Mouse (Mus musculus) forebrain, embryonic 12.5 days (tissue): Measurements from ENCODE around the gene Tldc1. TPM values are rescaled to one million over a fixed set of nuclear protein-coding genes. Genes with fewer than 3 reads are reported as not detected.

Experiments used
- ATAC-seq: fragments of 200-750 bp; cut with Nextera tagmentation; 2 replicates; pipeline ENCODE4 v1.8.0; 2017; ENCODE audit warnings: moderate TSS enrichment; ENCODE audit not compliant: low FRiP score
- H3K27ac ChIP-seq: fragments of 300-500 bp; sonication (generic); 2 replicates; pipeline ENCODE4 v1.5.1; 2016; ENCODE audit warnings: mild to moderate bottlenecking
- H3K27me3 ChIP-seq: fragments of 300-500 bp; sonication (generic); 2 replicates; pipeline ENCODE4 v1.6.1; 2016; ENCODE audit warnings: mild to moderate bottlenecking
- H3K36me3 ChIP-seq: fragments of 300-500 bp; sonication (generic); replicated peaks from 2 replicates; pipeline ENCODE4 v1.6.1; 2016; ENCODE audit warnings: mild to moderate bottlenecking
- H3K4me1 ChIP-seq: fragments of 300-500 bp; sonication (generic); 2 replicates; pipeline ENCODE4 v1.6.1; 2016
- H3K4me2 ChIP-seq: fragments of 300-500 bp; sonication (generic); 2 replicates; pipeline ENCODE4 v1.6.1; 2016; ENCODE audit warnings: mild to moderate bottlenecking, moderate library complexity
- H3K4me3 ChIP-seq: fragments of 300-500 bp; sonication (generic); replicated peaks from 2 replicates; pipeline ENCODE4 v1.5.1; 2016; ENCODE audit warnings: mild to moderate bottlenecking
- H3K9ac ChIP-seq: fragments of 300-500 bp; sonication (generic); 2 replicates; pipeline ENCODE4 v1.6.1; 2016; ENCODE audit warnings: mild to moderate bottlenecking
- H3K9me3 ChIP-seq: fragments of 300-500 bp; sonication (generic); 2 replicates; pipeline ENCODE4 v1.6.1; 2016
- WGBS: fragments of 180-500 bp; shearing (Covaris S2); methylation state at CpG from one replicate; pipeline ENCODE4 v1.1.7; 2016; 5-methylcytosine and 5-hydroxymethylcytosine counted together
- polyA plus RNA-seq: library from polyadenylated mRNA; unstranded; fragments of >200 nt; fragmentation: Nextera tagmentation; extraction: Ambion mirVana; gene quantifications from 2 replicates; pipeline ENCODE4 v1.2.1, GENCODE M21; 2016

The Tldc1 gene
- polyA plus RNA-seq, 1 experiment from 2014 or later, result 10.9 TPM

DNA sequence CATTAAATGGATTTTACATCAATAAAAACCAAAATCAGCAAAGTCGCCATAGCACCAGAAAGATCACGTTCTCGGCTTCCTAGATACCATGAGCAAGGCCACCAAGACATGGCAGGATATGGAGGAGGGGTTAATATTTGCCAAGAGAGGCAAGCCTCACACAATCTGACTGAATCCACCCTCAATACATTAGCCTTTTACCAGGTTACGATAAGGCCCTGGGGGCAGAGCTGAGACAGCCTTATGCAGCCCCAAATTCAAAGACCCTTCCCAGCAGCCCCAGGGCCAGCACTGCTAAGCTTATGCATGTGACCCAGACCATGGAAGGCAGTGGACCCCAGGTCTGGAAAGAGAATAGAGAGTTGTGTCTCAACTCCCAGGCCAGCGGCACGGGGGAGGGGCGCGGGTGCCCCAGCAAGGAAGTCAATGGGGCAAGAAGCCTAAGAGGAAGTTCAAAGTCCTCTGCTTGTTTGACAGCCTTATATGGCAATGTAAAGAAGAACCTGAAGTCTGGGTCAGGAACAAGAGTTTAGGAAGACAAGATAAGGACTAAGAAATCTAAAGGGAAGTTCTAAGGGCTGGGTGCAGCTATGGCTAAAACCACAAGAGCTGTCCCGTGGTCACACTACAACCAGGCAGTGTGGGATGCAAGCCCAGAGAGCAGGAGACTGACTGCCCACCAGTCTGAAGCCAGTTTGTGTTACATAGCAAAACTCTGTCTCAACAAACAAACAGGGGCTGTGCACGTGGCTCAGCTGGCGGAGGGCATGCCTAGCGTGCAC, 34.6 kb upstream of the Tldc1 start:
- Histone ChIP-seq H3K9me3 (no peaks in the 10 kb centered on the region), H3K27me3 (no peaks in the 10 kb centered on the region), H3K9ac (no peak overlapping the region), H3K4me2 (no peak overlapping the region), H3K4me1 (peaks cover 51% of the 10 kb centered on the region), H3K27ac (no peak overlapping the region), H3K36me3 (peaks cover 9% of the 10 kb centered on the region), H3K4me3 (no peak overlapping the region)
- WGBS, result 81% methylated on average over 12 of the region's 12 CpGs
- no peak for ATAC-seq

DNA sequence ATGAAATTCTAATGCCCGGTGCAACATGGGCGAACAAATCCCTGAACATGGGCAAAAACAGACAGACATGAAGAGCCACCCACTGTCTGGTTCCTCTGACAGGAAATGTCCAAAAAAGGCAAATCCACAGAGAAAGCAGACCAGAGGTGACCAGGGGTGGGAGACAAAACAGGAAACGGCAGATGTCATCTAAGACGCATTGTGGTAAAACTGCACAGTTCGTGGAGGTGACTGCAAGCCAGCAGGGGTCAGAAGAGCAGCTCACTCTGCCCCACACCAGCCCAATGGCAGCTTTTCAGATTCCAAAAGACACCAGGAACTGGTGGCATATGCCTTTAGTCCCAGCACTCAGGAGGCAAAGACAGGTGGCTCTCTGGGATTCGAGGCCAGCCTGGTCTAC, 33.7 kb upstream of the Tldc1 start:
- peaks cover 45% of the 10 kb centered on the region for H3K4me1 ChIP-seq
- no peak for ATAC-seq
- H3K4me3 ChIP-seq, result no peak overlapping the region
- H3K36me3 ChIP-seq, result peaks cover 9% of the 10 kb centered on the region
- no peaks in the 10 kb centered on the region for H3K27me3 ChIP-seq
- no peak overlapping the region for H3K27ac ChIP-seq
- H3K9me3 ChIP-seq, result no peaks in the 10 kb centered on the region
- no peak overlapping the region for H3K4me2 ChIP-seq
- WGBS, result 74% methylated on average over 6 of the region's 6 CpGs
- no peak overlapping the region for H3K9ac ChIP-seq

DNA sequence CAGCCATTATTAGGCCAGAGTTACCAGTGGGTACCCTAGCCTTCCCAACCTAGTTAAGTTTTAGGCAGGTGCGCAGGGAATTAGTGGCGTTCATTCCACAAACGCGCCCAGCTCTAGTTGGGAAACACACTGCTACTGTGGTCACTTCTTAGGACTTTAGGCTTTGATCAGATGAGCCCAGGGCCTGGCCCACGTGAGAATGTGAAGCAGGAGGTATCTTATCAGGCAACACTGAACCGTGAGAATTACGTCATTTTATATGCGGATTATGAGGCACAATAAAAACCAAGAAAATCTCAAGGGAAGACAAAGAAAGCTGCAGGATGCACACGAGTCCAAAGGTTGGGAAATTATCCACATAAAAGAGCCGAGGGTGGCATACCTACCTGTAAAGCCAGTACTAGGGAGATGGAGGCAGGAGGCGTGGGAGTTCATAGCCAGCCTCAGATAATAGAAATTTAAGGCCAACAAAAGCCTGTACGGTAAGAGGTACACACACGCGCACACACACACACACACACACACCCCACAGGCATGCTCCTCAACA, 32.8 kb upstream of the Tldc1 start:
- Histone ChIP-seq H3K4me3 (no peak overlapping the region), H3K9ac (peak overlapping the region; percentile 25; the same call in 1 of the 2 replicates), H3K9me3 (no peaks in the 10 kb centered on the region), H3K27me3 (no peaks in the 10 kb centered on the region), H3K27ac (peak overlapping the region; percentile 21; the same call in 1 of the 2 replicates), H3K36me3 (peaks cover 9% of the 10 kb centered on the region), H3K4me2 (no peak overlapping the region), H3K4me1 (peaks cover 47% of the 10 kb centered on the region)
- ATAC-seq, result no peak
- 85% methylated on average over 14 of the region's 14 CpGs for WGBS

DNA sequence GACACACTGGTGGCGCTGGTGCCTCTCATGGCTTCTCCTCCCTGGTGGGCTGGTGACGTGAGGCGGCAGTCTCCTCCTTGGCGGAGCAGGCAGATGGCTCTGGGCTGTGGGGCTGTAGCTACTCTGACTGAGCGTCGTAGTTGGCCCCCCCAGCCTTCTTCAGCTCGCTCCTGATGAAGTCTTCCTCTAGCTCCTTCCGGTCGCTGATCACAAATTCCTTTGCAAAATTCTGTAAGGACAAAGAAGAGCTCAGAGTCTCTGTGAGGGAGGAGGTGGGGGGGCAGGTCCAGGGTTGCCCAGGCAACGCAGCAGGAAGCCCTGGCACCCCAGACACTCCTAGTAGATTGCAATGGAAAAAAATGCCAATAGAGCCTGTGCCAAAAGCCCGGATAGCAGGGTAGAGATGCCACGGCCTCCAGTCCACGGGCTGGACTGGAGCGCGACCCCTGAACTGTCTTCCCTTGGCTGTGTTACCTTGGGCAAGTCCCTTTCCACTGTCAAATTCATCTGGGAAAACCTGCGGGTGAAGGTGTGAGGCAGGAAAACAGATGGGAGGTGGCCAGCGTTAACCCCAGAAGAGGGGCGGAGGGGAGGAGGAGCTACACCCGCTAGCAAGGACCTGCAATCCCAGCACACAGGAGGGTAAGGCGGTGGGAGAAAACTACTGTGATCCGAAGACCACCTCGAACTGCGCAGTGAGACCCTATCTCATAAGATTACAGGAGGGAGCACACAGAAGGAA, 32.1 kb upstream of the Tldc1 start:
- ATAC-seq, result peak; percentile 57; the same call in 1 of the 2 replicates
- 50% methylated on average over 23 of the region's 23 CpGs for WGBS

GRCm38 (mm10) chr8:119809620-119810019, 31.4 kb upstream of the Tldc1 start:
- Histone ChIP-seq H3K4me3 (no peak overlapping the region), H3K27ac (peak overlapping the region; percentile 63; the same call in 1 of the 2 replicates), H3K27me3 (no peaks in the 10 kb centered on the region), H3K9ac (no peak overlapping the region), H3K36me3 (peaks cover 9% of the 10 kb centered on the region), H3K4me2 (no peak overlapping the region), H3K9me3 (no peaks in the 10 kb centered on the region), H3K4me1 (peaks cover 52% of the 10 kb centered on the region)
- WGBS, result 90% methylated on average over 9 of the region's 9 CpGs
- no peak for ATAC-seq

More for the DNA sequence above, 32.1 kb upstream of the Tldc1 start:
- Histone ChIP-seq H3K27ac (peak overlapping the region; percentile 63; the same call in 1 of the 2 replicates), H3K36me3 (peaks cover 9% of the 10 kb centered on the region), H3K9ac (no peak overlapping the region), H3K4me1 (peaks cover 50% of the 10 kb centered on the region), H3K4me3 (no peak overlapping the region), H3K9me3 (no peaks in the 10 kb centered on the region), H3K4me2 (no peak overlapping the region), H3K27me3 (no peaks in the 10 kb centered on the region)

DNA sequence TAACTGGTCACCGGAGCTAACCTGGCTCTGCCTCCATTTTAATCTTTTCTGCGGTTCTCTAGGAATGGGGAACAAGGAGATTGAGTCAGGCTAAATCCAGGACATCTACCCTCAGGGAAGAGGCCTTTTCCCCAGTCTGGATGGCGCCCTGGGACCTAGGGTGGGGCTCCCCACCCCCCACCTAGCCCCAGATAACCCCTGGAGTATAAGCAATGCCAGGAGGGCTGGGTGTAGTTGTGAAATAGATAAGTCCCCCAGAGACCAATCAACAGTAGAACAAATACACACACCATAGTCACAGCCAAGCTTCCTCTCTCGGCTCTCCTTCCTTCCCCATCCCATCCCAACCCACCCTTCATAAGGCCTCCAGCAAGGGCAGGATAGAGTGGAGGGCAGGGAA, 29.5 kb upstream of the Tldc1 start:
- WGBS, result 92% methylated on average over 4 of the region's 4 CpGs
- peaks cover 9% of the 10 kb centered on the region for H3K36me3 ChIP-seq
- peaks cover 38% of the 10 kb centered on the region for H3K4me1 ChIP-seq
- no peak for ATAC-seq
- no peak overlapping the region for H3K9ac ChIP-seq
- no peak overlapping the region for H3K4me2 ChIP-seq
- no peaks in the 10 kb centered on the region for H3K27me3 ChIP-seq
- H3K27ac ChIP-seq, result no peak overlapping the region
- H3K9me3 ChIP-seq, result no peaks in the 10 kb centered on the region
- H3K4me3 ChIP-seq, result no peak overlapping the region

DNA sequence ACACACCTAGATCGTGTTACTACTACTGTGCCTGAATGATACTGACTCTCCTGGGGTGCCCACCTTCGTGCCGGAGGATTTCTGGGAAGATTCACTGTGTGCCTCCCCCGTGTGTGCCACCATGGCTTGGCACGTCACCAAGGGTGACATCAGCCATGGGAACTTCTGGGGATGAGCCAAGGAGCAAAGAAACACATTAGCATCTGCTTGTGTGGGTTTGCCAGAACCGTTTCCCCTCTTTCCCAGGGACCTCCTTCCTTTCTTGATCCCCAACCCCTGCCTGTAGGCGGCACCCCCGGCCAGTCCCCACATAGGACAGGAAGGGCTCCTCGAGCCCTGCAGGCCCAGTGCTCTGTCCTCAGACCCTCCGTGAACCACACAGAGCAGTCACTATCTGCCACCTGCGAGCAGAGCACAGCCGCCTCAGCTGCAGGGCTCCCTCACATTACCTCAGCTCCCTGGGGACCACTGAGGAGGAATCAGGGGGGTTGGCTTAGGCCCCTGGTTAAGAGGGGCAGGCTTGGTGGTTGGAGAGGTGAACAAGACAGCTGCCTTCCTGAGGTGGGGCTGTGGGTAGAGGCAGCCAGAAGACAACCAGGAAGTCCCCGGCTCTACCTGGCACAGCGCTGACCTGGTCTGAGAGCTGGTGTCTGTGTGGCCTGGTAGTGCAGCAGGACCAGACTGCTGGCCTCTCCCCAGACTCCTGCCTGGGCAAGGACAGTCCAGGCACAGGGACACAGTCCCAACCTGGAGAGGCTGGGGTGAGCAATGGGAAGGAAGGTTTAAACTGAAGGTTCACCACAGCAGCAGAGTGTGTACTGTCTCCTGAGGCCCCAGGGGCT, 28.4 kb upstream of the Tldc1 start:
- Histone ChIP-seq H3K4me3 (no peak overlapping the region), H3K4me2 (no peak overlapping the region), H3K27me3 (no peaks in the 10 kb centered on the region), H3K36me3 (peaks cover 9% of the 10 kb centered on the region), H3K27ac (peak overlapping the region; percentile 65; the same call in 1 of the 2 replicates), H3K4me1 (peaks cover 39% of the 10 kb centered on the region), H3K9me3 (no peaks in the 10 kb centered on the region), H3K9ac (no peak overlapping the region)
- ATAC-seq, result peak; percentile 34; the same call in 1 of the 2 replicates
- 70% methylated on average over 14 of the region's 14 CpGs for WGBS

DNA sequence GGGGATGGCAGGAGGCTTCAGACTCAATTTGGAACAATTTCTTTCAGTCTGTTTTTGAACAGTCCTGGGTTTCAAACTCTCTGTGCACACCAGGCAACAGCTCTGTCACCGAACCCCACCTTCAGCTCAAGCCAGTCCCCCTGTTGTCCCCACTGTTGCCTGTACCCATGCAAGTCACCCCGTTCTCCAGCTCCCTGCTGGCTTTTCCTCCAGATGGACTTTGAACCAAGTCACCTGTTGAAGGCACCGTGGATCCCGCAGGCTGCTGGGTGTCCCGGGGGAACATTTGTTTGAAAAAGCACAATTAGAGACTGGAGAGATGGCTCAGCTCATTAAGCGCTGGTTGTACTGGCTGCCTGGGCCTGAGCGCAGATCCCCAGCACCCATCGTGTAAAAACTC, 27.1 kb upstream of the Tldc1 start:
- H3K4me1 ChIP-seq, result peaks cover 39% of the 10 kb centered on the region
- H3K9ac ChIP-seq, result no peak overlapping the region; the same call in 1 of the 2 replicates
- H3K27me3 ChIP-seq, result no peaks in the 10 kb centered on the region
- WGBS, result 72% methylated on average over 8 of the region's 8 CpGs
- H3K4me2 ChIP-seq, result no peak overlapping the region
- peak overlapping the region; percentile 42 for H3K27ac ChIP-seq
- no peaks in the 10 kb centered on the region for H3K9me3 ChIP-seq
- peaks cover 9% of the 10 kb centered on the region for H3K36me3 ChIP-seq
- H3K4me3 ChIP-seq, result no peak overlapping the region
- no peak for ATAC-seq

- H3K27me3 ChIP-seq, result no peaks in the 10 kb centered on the region
- no peak overlapping the region for H3K9ac ChIP-seq
- H3K4me2 ChIP-seq, result no peak overlapping the region
- no peaks in the 10 kb centered on the region for H3K9me3 ChIP-seq
- no peak overlapping the region for H3K27ac ChIP-seq
- H3K4me1 ChIP-seq, result peaks cover 51% of the 10 kb centered on the region
- no peak for ATAC-seq
- H3K4me3 ChIP-seq, result no peak overlapping the region
- WGBS, result 96% methylated on average over 1 of the region's 1 CpGs
- no peaks in the 10 kb centered on the region for H3K36me3 ChIP-seq
Measured at GRCm38 (mm10) chr8:119802592-119802991, 24.4 kb upstream of the Tldc1 start.

- H3K4me2 ChIP-seq, result no peak overlapping the region
Measured at GRCm38 (mm10) chr8:119801168-119801567, 23.0 kb upstream of the Tldc1 start.

GRCm38 (mm10) chr8:119798965-119799264, 20.7 kb upstream of the Tldc1 start:
- H3K9me3 ChIP-seq, result no peaks in the 10 kb centered on the region
- no peak; the same call in 1 of the 2 replicates for ATAC-seq
- no peaks in the 10 kb centered on the region for H3K27me3 ChIP-seq
- H3K27ac ChIP-seq, result peak overlapping the region; percentile 82
- 0 out of 2 replicates have a peak overlapping the region, but pooled peaks have one; percentile 8 for H3K9ac ChIP-seq
- peaks cover 38% of the 10 kb centered on the region for H3K4me1 ChIP-seq
- 59% methylated on average over 2 of the region's 2 CpGs for WGBS
- H3K4me2 ChIP-seq, result peak overlapping the region; percentile 35
- no peak overlapping the region for H3K4me3 ChIP-seq
- no peaks in the 10 kb centered on the region for H3K36me3 ChIP-seq

More at GRCm38 (mm10) chr8:119801168-119801567, 23.0 kb upstream of the Tldc1 start:
- 15% methylated on average over 4 of the region's 4 CpGs for WGBS
- peaks cover 43% of the 10 kb centered on the region for H3K4me1 ChIP-seq
- peak; percentile 27; the same call in 1 of the 2 replicates for ATAC-seq
- no peaks in the 10 kb centered on the region for H3K36me3 ChIP-seq
- H3K4me3 ChIP-seq, result no peak overlapping the region
- no peaks in the 10 kb centered on the region for H3K9me3 ChIP-seq
- no peaks in the 10 kb centered on the region for H3K27me3 ChIP-seq
- H3K27ac ChIP-seq, result peak overlapping the region; percentile 65
- H3K9ac ChIP-seq, result no peak overlapping the region
